Mouse (Mus musculus): ENCODE results near the gene Ppid. TPM values are rescaled to one million over a fixed set of nuclear protein-coding genes. Genes with fewer than 3 reads are reported as not detected.

Ppid gene
- polyA plus RNA-seq (2017; shearing (Covaris generic)), result 70.8 TPM

DNA sequence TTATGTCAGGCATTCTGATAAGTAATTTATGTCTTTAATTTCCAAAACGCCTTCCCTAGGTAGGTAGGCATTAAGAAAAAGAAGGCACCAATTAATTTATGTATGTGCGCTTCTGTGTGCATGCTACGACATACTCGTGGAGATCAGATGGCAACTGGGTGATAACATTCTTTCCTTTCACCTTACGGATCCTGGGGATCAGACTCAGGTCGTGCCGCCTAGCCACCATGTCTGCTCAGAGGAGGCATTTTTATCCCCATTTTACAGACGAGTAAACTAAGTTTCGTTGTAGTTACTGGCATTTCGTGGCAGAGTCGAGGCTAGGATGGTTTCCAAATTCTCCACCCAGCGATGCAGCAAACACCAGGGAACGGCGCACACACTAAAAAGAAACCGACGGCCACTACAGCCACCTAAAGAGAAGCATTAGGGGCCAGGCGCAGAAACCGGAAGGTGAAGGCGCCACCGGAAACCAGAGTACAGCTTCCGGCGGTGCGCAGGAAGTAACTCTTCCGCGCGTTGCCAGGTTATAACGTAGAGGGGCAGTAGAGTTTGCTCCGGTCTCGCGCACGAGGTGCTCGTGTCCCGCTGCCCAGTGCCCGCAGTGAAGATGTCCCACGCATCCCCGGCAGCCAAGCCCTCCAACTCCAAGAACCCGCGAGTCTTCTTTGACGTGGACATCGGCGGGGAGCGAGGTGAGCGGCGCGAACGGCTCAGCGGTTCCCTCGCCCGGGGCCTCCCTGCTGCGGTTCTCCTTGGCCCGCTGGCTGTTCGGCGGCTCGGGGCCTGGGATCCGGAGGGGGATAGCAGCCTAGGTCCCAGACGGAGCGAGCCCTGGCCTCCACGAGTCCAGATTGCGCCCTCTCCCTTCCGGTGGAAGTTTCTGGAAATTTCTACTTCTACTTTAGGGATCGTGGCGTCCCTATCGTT, at the start of gene Ppid:
Gene Ppid (plus strand): TSS at position 480 of the 930 bp plus-strand sequence.

DNA sequence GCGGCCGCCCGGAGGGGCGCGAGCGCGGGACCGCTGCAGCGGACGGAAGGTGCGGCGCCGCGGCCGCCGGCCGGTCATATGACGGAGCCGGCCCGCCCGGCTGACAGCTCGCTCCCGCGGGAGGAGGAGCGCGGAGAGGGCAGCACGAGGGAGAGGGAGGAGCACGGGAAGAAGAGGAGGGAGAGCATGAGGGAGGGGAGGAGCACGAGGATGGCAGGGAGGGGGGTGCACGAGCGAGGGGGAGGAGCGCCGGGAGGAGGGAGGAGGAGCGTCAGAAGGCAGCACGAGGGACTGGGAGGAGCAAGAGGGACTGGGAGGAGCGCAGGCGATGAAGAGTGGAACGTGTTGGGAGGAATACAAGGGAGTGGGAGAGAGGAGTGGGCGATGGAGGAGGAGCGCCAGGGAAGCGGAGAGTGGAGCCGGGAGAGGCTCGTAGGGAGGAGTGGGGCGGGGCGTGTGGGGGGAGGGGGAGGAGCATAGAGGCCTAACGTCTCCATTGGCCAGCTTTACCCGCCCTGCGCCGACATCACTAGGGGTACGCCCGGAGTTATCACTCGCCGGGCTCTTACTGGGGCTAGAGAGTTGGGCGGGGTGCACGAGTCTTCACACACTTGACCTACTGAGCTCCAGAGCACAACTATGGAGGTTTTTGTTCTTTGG, 23.3 kb upstream of the Ppid start, which contains the start of gene Fnip2:
Gene Fnip2 (minus strand): TSS at position 94 of the 660 bp plus-strand sequence.

DNA sequence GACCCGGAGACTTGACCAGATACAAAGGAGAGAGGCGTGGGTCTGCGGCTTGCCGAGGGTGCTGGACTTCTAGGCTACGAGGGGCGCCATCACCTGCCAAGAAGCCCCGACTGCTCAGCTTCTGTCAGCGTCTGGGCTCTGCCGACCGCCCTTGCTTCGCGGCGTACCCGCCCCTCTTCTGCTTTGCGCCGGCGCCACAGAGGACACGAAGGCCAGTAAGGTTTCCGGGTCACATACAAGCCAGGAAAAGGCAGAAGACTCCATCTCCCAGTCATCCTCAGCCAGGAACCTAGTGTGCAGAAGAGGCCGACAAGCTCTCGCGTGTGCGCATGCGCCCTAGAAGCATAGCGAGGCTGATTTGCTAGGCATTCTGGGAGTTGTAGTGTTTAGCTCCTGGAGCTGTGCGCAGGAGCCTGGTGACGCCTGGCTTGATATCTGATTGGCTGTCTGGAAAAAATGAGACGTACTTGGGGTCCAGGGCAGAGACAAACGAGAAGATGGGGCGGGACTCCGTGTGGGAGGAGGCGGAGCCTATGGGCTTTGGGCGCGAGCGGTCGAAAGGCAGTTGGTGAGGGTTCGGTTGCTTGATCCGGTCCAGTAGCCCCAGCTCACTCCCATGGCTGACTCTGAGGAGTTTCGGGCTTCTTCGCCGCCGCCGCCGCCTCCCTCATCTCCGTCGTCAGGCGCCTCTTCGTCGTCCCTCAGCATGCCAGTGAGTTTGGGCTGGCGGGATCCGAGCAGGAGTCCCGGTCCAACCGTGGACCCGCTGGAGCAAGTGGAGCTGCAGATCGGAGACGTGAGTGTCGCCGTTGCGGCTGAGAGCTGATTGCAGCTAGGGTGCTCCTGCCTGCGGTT, 37.6 kb downstream of the Ppid start, which contains the start of gene 4930579G24Rik:
Gene 4930579G24Rik (plus strand): TSS at position 519 of the 855 bp plus-strand sequence.

DNA sequence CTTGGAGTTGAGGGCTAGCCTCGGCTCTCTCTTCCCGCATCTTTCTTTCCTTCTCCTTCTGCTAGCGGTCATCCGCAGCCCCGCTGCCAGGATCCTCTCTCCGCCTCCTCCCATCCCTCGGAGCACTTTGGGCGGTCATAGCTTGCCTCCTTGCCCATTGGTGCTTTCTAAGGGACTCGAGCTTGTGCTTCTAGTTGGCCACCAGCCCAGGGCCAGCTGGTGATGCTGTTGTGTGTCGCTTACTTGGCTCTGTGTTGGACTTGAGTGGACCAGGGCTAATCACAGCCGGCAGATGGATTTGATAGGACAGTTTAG, 38.2 kb downstream of the Ppid start, which contains the start of gene Etfdh:
Gene Etfdh (minus strand): TSS at position 85 of the 315 bp plus-strand sequence.

Other genes with a start within 250 kb of the Ppid start
- 0.57 TPM for gene Fnip2, start 23.5 kb upstream of the Ppid start, polyA plus RNA-seq (2017; shearing (Covaris generic))
- 7.4 TPM for gene 4930579G24Rik, start 37.7 kb downstream of the Ppid start, polyA plus RNA-seq (2017; shearing (Covaris generic))
- 38.0 TPM for gene Etfdh, start 38.2 kb downstream of the Ppid start, polyA plus RNA-seq (2017; shearing (Covaris generic))
- gene Rxfp1, start 146.5 kb downstream of the Ppid start, polyA plus RNA-seq (2017; shearing (Covaris generic)), result not detected

All from naive thymus-derived CD4-positive, alpha-beta T cell, adult 5 months (primary cell).